Mouse (Mus musculus) liver, embryonic 16.5 days (tissue): Measurements from ENCODE around the gene Cep63. TPM values are rescaled to one million over a fixed set of nuclear protein-coding genes. Genes with fewer than 3 reads are reported as not detected.

Experiments used
- ATAC-seq: fragments of 200-750 bp; cut with Nextera tagmentation; 2 replicates; pipeline ENCODE4 v1.8.0; 2017; ENCODE audit warnings: low read depth, mild to moderate bottlenecking, moderate number of reproducible peaks, moderate library complexity
- H3K27ac ChIP-seq: fragments of 300-500 bp; sonication (generic); 2 replicates; pipeline ENCODE4 v1.5.1; 2014; ENCODE audit warnings: mild to moderate bottlenecking, low read length
- H3K27me3 ChIP-seq: fragments of 300-500 bp; sonication (generic); 2 replicates; pipeline ENCODE4 v1.6.1; 2014; ENCODE audit warnings: low read depth, low read length, mixed read lengths; ENCODE audit not compliant: control insufficient read depth, insufficient read depth
- H3K36me3 ChIP-seq: fragments of 300-500 bp; sonication (generic); 2 replicates; pipeline ENCODE4 v1.6.1; 2014; ENCODE audit warnings: mild to moderate bottlenecking; ENCODE audit not compliant: control insufficient read depth, insufficient read depth
- H3K4me1 ChIP-seq: fragments of 300-500 bp; sonication (generic); 2 replicates; pipeline ENCODE4 v1.6.1; 2014; ENCODE audit warnings: low read depth, low read length, mixed read lengths; ENCODE audit not compliant: control insufficient read depth
- H3K4me2 ChIP-seq: fragments of 300-500 bp; sonication (generic); 2 replicates; pipeline ENCODE4 v1.6.1; 2014; ENCODE audit warnings: low read depth, low read length, mixed read lengths
- H3K4me3 ChIP-seq: fragments of 300-500 bp; sonication (generic); 2 replicates; pipeline ENCODE4 v1.5.1; 2014; ENCODE audit warnings: low read depth, mild to moderate bottlenecking, low read length
- H3K9ac ChIP-seq: fragments of 300-500 bp; sonication (generic); 2 replicates; pipeline ENCODE4 v1.6.1; 2014; ENCODE audit warnings: low read depth, low read length
- H3K9me3 ChIP-seq: fragments of 300-500 bp; sonication (generic); replicated peaks from 2 replicates; pipeline ENCODE4 v1.6.1; 2016; ENCODE audit warnings: low read length; ENCODE audit not compliant: control insufficient read depth
- WGBS: fragments of 180-500 bp; shearing (Covaris S2); extraction: QIAGEN DNeasy Blood & Tissue Kit; methylation state at CpG from one replicate; pipeline ENCODE4 v1.1.7; 2014; ENCODE audit not compliant: insufficient replicate concordance; 5-methylcytosine and 5-hydroxymethylcytosine counted together
- polyA plus RNA-seq: library from polyadenylated mRNA; unstranded; fragments of >200 nt; fragmentation: Nextera tagmentation; extraction: Ambion mirVana; gene quantifications from 2 replicates; pipeline ENCODE4 v1.2.1, GENCODE M21; 2015

The Cep63 gene
- polyA plus RNA-seq, 1 experiment from 2014 or later: 15.9 TPM

DNA sequence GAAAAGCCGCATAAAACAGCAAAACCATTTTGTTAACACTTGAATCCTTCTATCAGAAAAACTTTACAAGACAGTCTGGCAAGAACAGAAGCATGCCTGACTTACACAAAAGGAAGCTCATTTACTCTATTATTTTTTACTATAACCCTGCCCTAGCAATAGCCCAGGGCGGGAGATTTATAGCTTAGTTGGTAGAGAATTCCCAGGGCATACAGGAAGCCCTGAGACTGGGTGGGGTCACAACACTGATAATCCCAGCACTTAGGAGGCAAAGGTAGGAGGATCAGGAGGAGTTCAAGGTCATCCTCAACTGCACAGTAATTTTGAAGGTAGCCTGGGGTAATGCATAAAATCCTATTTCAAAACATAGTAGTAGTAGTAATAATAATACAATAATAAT lies 24.7 kb downstream of the Cep63 start:
- H3K4me1 ChIP-seq: no peaks in the 10 kb centered on the region
- no peak overlapping the region for H3K27ac ChIP-seq
- peaks cover 6% of the 10 kb centered on the region for H3K36me3 ChIP-seq
- H3K4me2 ChIP-seq: no peak overlapping the region
- no peak overlapping the region for H3K9ac ChIP-seq
- 72% methylated on average over 2 of the region's 2 CpGs for WGBS
- H3K4me3 ChIP-seq: no peak overlapping the region
- no peaks in the 10 kb centered on the region for H3K9me3 ChIP-seq
- H3K27me3 ChIP-seq: no peaks in the 10 kb centered on the region
- ATAC-seq: no peak

GRCm38 (mm10) chr9:102601187-102601586 lies 25.1 kb downstream of the Cep63 start:
- Histone ChIP-seq H3K27me3 (no peaks in the 10 kb centered on the region), H3K9me3 (no peaks in the 10 kb centered on the region), H3K9ac (no peak overlapping the region), H3K27ac (no peak overlapping the region), H3K4me2 (no peak overlapping the region), H3K4me1 (no peaks in the 10 kb centered on the region), H3K4me3 (no peak overlapping the region), H3K36me3 (peaks cover 6% of the 10 kb centered on the region)
- WGBS: 91% methylated on average over 2 of the region's 2 CpGs
- no peak for ATAC-seq

- ATAC-seq: no peak
- Histone ChIP-seq H3K9ac (no peak overlapping the region), H3K27ac (no peak overlapping the region), H3K36me3 (peaks cover 2% of the 10 kb centered on the region; the same call in 1 of the 2 replicates), H3K4me1 (no peaks in the 10 kb centered on the region), H3K9me3 (no peaks in the 10 kb centered on the region), H3K4me2 (no peak overlapping the region), H3K4me3 (no peak overlapping the region), H3K27me3 (no peaks in the 10 kb centered on the region)
- 72% methylated on average over 8 of the region's 8 CpGs for WGBS
Measured at GRCm38 (mm10) chr9:102595662-102596436, 30.5 kb downstream of the Cep63 start.

- H3K4me2 ChIP-seq: no peak overlapping the region
- no peak overlapping the region for H3K9ac ChIP-seq
- H3K4me3 ChIP-seq: no peak overlapping the region
- peaks cover 2% of the 10 kb centered on the region for H3K36me3 ChIP-seq
- no peaks in the 10 kb centered on the region for H3K27me3 ChIP-seq
- H3K27ac ChIP-seq: no peak overlapping the region
- H3K9me3 ChIP-seq: no peaks in the 10 kb centered on the region
- no peak for ATAC-seq
- H3K4me1 ChIP-seq: no peaks in the 10 kb centered on the region
- WGBS: 74% methylated on average over 6 of the region's 6 CpGs
Measured at GRCm38 (mm10) chr9:102594667-102595393, 31.5 kb downstream of the Cep63 start.

- Histone ChIP-seq H3K27me3 (no peaks in the 10 kb centered on the region), H3K4me3 (no peak overlapping the region), H3K9me3 (no peaks in the 10 kb centered on the region), H3K4me2 (no peak overlapping the region), H3K4me1 (no peaks in the 10 kb centered on the region), H3K36me3 (peaks cover 4% of the 10 kb centered on the region; the same call in 1 of the 2 replicates), H3K9ac (no peak overlapping the region), H3K27ac (no peak overlapping the region)
- no peak for ATAC-seq
- WGBS: 76% methylated on average over 5 of the region's 5 CpGs
Measured at GRCm38 (mm10) chr9:102587347-102587746, 39.0 kb downstream of the Cep63 start.

GRCm38 (mm10) chr9:102581921-102582469 lies 44.3 kb downstream of the Cep63 start:
- 59% methylated on average over 12 of the region's 12 CpGs for WGBS
- ATAC-seq: no peak

GRCm38 (mm10) chr9:102577480-102577879 lies 48.9 kb downstream of the Cep63 start:
- no peak overlapping the region for H3K27ac ChIP-seq
- H3K36me3 ChIP-seq: no peaks in the 10 kb centered on the region
- WGBS: 26% methylated on average over 5 of the region's 5 CpGs
- ATAC-seq: no peak
- H3K4me3 ChIP-seq: no peak overlapping the region
- no peaks in the 10 kb centered on the region for H3K4me1 ChIP-seq
- no peaks in the 10 kb centered on the region for H3K27me3 ChIP-seq
- no peak overlapping the region for H3K9ac ChIP-seq
- H3K4me2 ChIP-seq: no peak overlapping the region
- H3K9me3 ChIP-seq: no peaks in the 10 kb centered on the region

More at GRCm38 (mm10) chr9:102581921-102582469, 44.3 kb downstream of the Cep63 start:
- Histone ChIP-seq H3K36me3 (no peaks in the 10 kb centered on the region), H3K27me3 (no peaks in the 10 kb centered on the region), H3K9ac (no peak overlapping the region), H3K9me3 (no peaks in the 10 kb centered on the region), H3K4me1 (no peaks in the 10 kb centered on the region), H3K4me3 (no peak overlapping the region), H3K4me2 (no peak overlapping the region), H3K27ac (no peak overlapping the region)

- Histone ChIP-seq H3K27ac (no peak overlapping the region), H3K4me1 (no peaks in the 10 kb centered on the region), H3K4me2 (no peak overlapping the region), H3K9ac (no peak overlapping the region), H3K27me3 (no peaks in the 10 kb centered on the region), H3K9me3 (no peaks in the 10 kb centered on the region), H3K4me3 (no peak overlapping the region), H3K36me3 (no peaks in the 10 kb centered on the region)
- ATAC-seq: no peak
- WGBS: 55% methylated on average over 5 of the region's 5 CpGs
Measured at GRCm38 (mm10) chr9:102572888-102573287, 53.4 kb downstream of the Cep63 start.

DNA sequence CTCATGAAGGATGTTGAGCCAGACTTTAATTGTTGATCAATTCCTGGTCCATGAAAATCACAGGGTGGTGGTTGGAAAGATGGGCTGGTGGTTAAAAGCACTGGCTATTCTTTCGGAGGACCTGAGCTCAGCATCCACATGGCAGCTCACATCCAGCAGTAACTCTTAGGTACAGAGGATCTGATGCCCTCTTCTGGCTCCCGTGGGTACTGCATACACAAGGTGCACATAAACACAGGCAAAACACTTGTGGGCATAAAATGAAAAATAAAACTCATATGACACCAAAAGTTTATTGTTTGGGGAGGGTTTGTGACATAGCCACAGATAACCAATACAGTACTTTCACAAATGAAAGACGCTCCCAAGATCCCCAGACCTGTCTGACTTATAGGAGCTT lies 67.9 kb downstream of the Cep63 start:
- no peak overlapping the region for H3K4me3 ChIP-seq
- H3K9me3 ChIP-seq: 0 out of 2 replicates have a peak, but pooled peaks cover 2% of the 10 kb centered on the region
- no peak overlapping the region for H3K9ac ChIP-seq
- no peak overlapping the region for H3K27ac ChIP-seq
- 75% methylated on average over 3 of the region's 3 CpGs for WGBS
- no peaks in the 10 kb centered on the region for H3K4me1 ChIP-seq
- ATAC-seq: no peak
- H3K36me3 ChIP-seq: no peaks in the 10 kb centered on the region
- no peak overlapping the region for H3K4me2 ChIP-seq
- H3K27me3 ChIP-seq: no peaks in the 10 kb centered on the region
